Mouse (Mus musculus): ENCODE data around the gene Serp2. TPM values are rescaled to one million over a fixed set of nuclear protein-coding genes. Genes with fewer than 3 reads are reported as not detected.

The Serp2 gene
- polyA plus RNA-seq, 2 experiments = 14.3 to 14.7 TPM

GRCm38 (mm10) chr14:76570292-76570691 is 13.6 kb upstream of the Serp2 start:
- H3K9me3 ChIP-seq (ENCODE audit: control insufficient read depth, low read length) = no peaks in the 10 kb centered on the region
- DNase-seq (ENCODE audit: low spot score) (no peak), ATAC-seq (ENCODE audit: low FRiP score, low read depth) (no peak)
- H3K4me3 ChIP-seq (replicated peaks; ENCODE audit: low read length) = no peak overlapping the region
- no peak overlapping the region for H3K9ac ChIP-seq (ENCODE audit: low read depth, low read length, severe bottlenecking)
- no peak for TF ChIP-seq POLR2A (IDR thresholded peaks at IDR 0.05; ENCODE audit: borderline replicate concordance, extremely low read depth, insufficient read depth, insufficient read length)
- peak overlapping the region; percentile 63 for H3K27ac ChIP-seq (replicated peaks; ENCODE audit: low read depth, low read length)
- 69% methylated on average over 7 of the region's 7 CpGs for WGBS
- peaks cover 17% of the 10 kb centered on the region for H3K4me1 ChIP-seq (ENCODE audit: control insufficient read depth, insufficient read depth, low read length)
- H3K36me3 ChIP-seq (ENCODE audit: control insufficient read depth, insufficient read depth, low read length) = no peaks in the 10 kb centered on the region
- no peak overlapping the region for H3K4me2 ChIP-seq (replicated peaks; ENCODE audit: low read depth, low read length, severe bottlenecking)
- H3K27me3 ChIP-seq (ENCODE audit: control insufficient read depth, insufficient read depth, low read length) = no peaks in the 10 kb centered on the region

GRCm38 (mm10) chr14:76569271-76569961 is 12.7 kb upstream of the Serp2 start:
- Histone ChIP-seq H3K4me3 (replicated peaks; ENCODE audit: low read length) (no peak overlapping the region), H3K9ac (ENCODE audit: low read depth, low read length, severe bottlenecking) (no peak overlapping the region), H3K27me3 (ENCODE audit: control insufficient read depth, insufficient read depth, low read length) (no peaks in the 10 kb centered on the region), H3K4me2 (replicated peaks; ENCODE audit: low read depth, low read length, severe bottlenecking) (no peak overlapping the region), H3K9me3 (ENCODE audit: control insufficient read depth, low read length) (no peaks in the 10 kb centered on the region), H3K4me1 (ENCODE audit: control insufficient read depth, insufficient read depth, low read length) (peaks cover 17% of the 10 kb centered on the region), H3K36me3 (ENCODE audit: control insufficient read depth, insufficient read depth, low read length) (no peaks in the 10 kb centered on the region), H3K27ac (replicated peaks; ENCODE audit: low read depth, low read length) (peak overlapping the region; percentile 78)
- ATAC-seq (ENCODE audit: low FRiP score, low read depth) (peak; percentile 80), DNase-seq (ENCODE audit: low spot score) (peak; percentile 74)
- 28% methylated on average over 9 of the region's 9 CpGs for WGBS
- no peak for TF ChIP-seq POLR2A (IDR thresholded peaks at IDR 0.05; ENCODE audit: borderline replicate concordance, extremely low read depth, insufficient read depth, insufficient read length)

GRCm38 (mm10) chr14:76568548-76568947 is 11.9 kb upstream of the Serp2 start:
- 50% methylated on average over 9 of the region's 9 CpGs for WGBS
- Histone ChIP-seq H3K4me2 (replicated peaks; ENCODE audit: low read depth, low read length, severe bottlenecking) (no peak overlapping the region), H3K36me3 (ENCODE audit: control insufficient read depth, insufficient read depth, low read length) (no peaks in the 10 kb centered on the region), H3K4me1 (ENCODE audit: control insufficient read depth, insufficient read depth, low read length) (peaks cover 17% of the 10 kb centered on the region), H3K9ac (ENCODE audit: low read depth, low read length, severe bottlenecking) (no peak overlapping the region), H3K27ac (replicated peaks; ENCODE audit: low read depth, low read length) (no peak overlapping the region), H3K27me3 (ENCODE audit: control insufficient read depth, insufficient read depth, low read length) (no peaks in the 10 kb centered on the region), H3K4me3 (replicated peaks; ENCODE audit: low read length) (no peak overlapping the region), H3K9me3 (ENCODE audit: control insufficient read depth, low read length) (no peaks in the 10 kb centered on the region)
- no peak for TF ChIP-seq POLR2A (IDR thresholded peaks at IDR 0.05; ENCODE audit: borderline replicate concordance, extremely low read depth, insufficient read depth, insufficient read length)
- ATAC-seq (ENCODE audit: low FRiP score, low read depth) (no peak), DNase-seq (ENCODE audit: low spot score) (no peak)

GRCm38 (mm10) chr14:76567280-76567679 is 10.6 kb upstream of the Serp2 start:
- TF ChIP-seq POLR2A (IDR thresholded peaks at IDR 0.05; ENCODE audit: borderline replicate concordance, extremely low read depth, insufficient read depth, insufficient read length) = no peak
- DNase-seq (ENCODE audit: low spot score) = no peak
- ATAC-seq (ENCODE audit: low FRiP score, low read depth) = no peak
- H3K4me3 ChIP-seq (replicated peaks; ENCODE audit: low read length) = no peak overlapping the region
- peaks cover 17% of the 10 kb centered on the region for H3K4me1 ChIP-seq (ENCODE audit: control insufficient read depth, insufficient read depth, low read length)
- no peak overlapping the region for H3K9ac ChIP-seq (ENCODE audit: low read depth, low read length, severe bottlenecking)
- H3K4me2 ChIP-seq (replicated peaks; ENCODE audit: low read depth, low read length, severe bottlenecking) = no peak overlapping the region
- H3K36me3 ChIP-seq (ENCODE audit: control insufficient read depth, insufficient read depth, low read length) = no peaks in the 10 kb centered on the region
- H3K27me3 ChIP-seq (ENCODE audit: control insufficient read depth, insufficient read depth, low read length) = no peaks in the 10 kb centered on the region
- H3K27ac ChIP-seq (replicated peaks; ENCODE audit: low read depth, low read length) = no peak overlapping the region
- H3K9me3 ChIP-seq (ENCODE audit: control insufficient read depth, low read length) = no peaks in the 10 kb centered on the region
- 56% methylated on average over 1 of the region's 1 CpGs for WGBS

GRCm38 (mm10) chr14:76566711-76567110 is 10.0 kb upstream of the Serp2 start:
- no peaks in the 10 kb centered on the region for H3K27me3 ChIP-seq (ENCODE audit: control insufficient read depth, insufficient read depth, low read length)
- ATAC-seq (ENCODE audit: low FRiP score, low read depth) (no peak), DNase-seq (ENCODE audit: low spot score) (no peak)
- no peak for TF ChIP-seq POLR2A (IDR thresholded peaks at IDR 0.05; ENCODE audit: borderline replicate concordance, extremely low read depth, insufficient read depth, insufficient read length)
- H3K4me1 ChIP-seq (ENCODE audit: control insufficient read depth, insufficient read depth, low read length) = peaks cover 17% of the 10 kb centered on the region
- H3K9ac ChIP-seq (ENCODE audit: low read depth, low read length, severe bottlenecking) = no peak overlapping the region
- WGBS = 74% methylated on average over 8 of the region's 8 CpGs
- H3K27ac ChIP-seq (replicated peaks; ENCODE audit: low read depth, low read length) = no peak overlapping the region
- no peaks in the 10 kb centered on the region for H3K36me3 ChIP-seq (ENCODE audit: control insufficient read depth, insufficient read depth, low read length)
- no peak overlapping the region for H3K4me3 ChIP-seq (replicated peaks; ENCODE audit: low read length)
- no peaks in the 10 kb centered on the region for H3K9me3 ChIP-seq (ENCODE audit: control insufficient read depth, low read length)
- no peak overlapping the region for H3K4me2 ChIP-seq (replicated peaks; ENCODE audit: low read depth, low read length, severe bottlenecking)
